Mouse (Mus musculus) myocyte (in vitro differentiated cells): ENCODE data around the gene Wdr27.

ENCODE experiments used
- E2F4 ChIP-seq: IDR thresholded peaks from one replicate; pipeline ENCODE4 v1.6.1; 2011; ENCODE audit warnings: mild to moderate bottlenecking, control low read depth, moderate library complexity; ENCODE audit not compliant: insufficient read depth
- MAX ChIP-seq: IDR thresholded peaks from one replicate; pipeline ENCODE4 v1.6.1; 2011; ENCODE audit warnings: low read depth, mild to moderate bottlenecking, control low read depth
- POLR2A ChIP-seq: IDR thresholded peaks from one replicate; pipeline ENCODE4 v1.6.1; 2011; ENCODE audit warnings: low read depth, mild to moderate bottlenecking, control low read depth, moderate library complexity; ENCODE audit not compliant: insufficient read length
- POLR2AphosphoS2 ChIP-seq: IDR thresholded peaks from one replicate; pipeline ENCODE4 v1.6.1; 2011; ENCODE audit warnings: low read depth, control low read depth; ENCODE audit not compliant: insufficient read length
- USF1 ChIP-seq: IDR thresholded peaks from one replicate; pipeline ENCODE4 v1.6.1; 2011; ENCODE audit warnings: low read depth, mild to moderate bottlenecking, control low read depth, moderate library complexity

DNA sequence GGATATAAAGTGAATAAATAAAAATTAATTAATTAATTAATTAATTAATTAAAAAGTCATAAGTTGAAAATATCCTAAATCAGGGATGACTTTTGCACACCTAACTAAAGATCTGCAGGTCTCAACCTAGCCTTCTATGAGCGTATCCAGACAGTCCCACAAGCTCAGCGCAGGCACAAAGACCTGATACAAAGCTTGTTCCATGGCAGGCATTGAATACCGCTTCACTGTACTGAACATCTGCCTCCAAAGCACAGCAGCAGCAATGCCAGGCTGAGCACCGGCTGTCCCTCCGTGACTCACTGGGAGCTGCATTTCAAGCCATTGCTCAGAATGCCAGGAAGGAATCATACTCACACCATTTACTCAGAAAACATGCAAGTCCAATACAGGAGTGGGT is 32.2 kb downstream of the Wdr27 start:
- TF ChIP-seq MAX, result no peak
- no peak for TF ChIP-seq USF1
- no peak for TF ChIP-seq POLR2AphosphoS2
- no peak for TF ChIP-seq E2F4
- no peak for TF ChIP-seq POLR2A
